ENCODE assay signal across 10 mouse cellular contexts in genomic region chr4:134612070-134612667, GRCm38 (mm10).
A peak's percentile ranks its signal among the peaks of the same experiment; 100 is the strongest.
DNase-seq lines count a peak whose midpoint lies in the region; ATAC-seq and TF ChIP-seq lines count a peak whose summit lies in the region.
"Had no signal": no experiment of that assay in that cellular context is flagged by ENCODE, and none has a peak within 500 bp of the region (broad histone marks: within the 10 kb centered on the region; RNA-seq: fewer than 3 reads in every experiment).

No protein-coding gene starts in this region.

- no peak overlapping the region for H3K4me3 ChIP-seq in gastrocnemius, adult 2 months
- H3K4me3 ChIP-seq in midbrain, postnatal 0 days (ENCODE audit: low read depth, low read length) = no peak overlapping the region
- no peak overlapping the region for H3K4me3 ChIP-seq in midbrain, embryonic 16.5 days (ENCODE audit: low read depth, low read length)
- H3K4me3 ChIP-seq in stomach, postnatal 0 days (ENCODE audit: low read depth, low read length) = no peak overlapping the region

- no peak overlapping the region for H3K4me2 ChIP-seq in midbrain, postnatal 0 days (ENCODE audit: low read depth, low read length, poor library complexity, severe bottlenecking)
- H3K4me2 ChIP-seq in midbrain, embryonic 16.5 days (ENCODE audit: low read length) = no peak overlapping the region
- no peak overlapping the region for H3K4me2 ChIP-seq in stomach, postnatal 0 days (replicated peaks; ENCODE audit: low read depth)

- TF ChIP-seq EP300 in stomach, postnatal 0 days (optimal IDR thresholded peaks at IDR 0.05) = no peak

- H3K4me1 ChIP-seq in midbrain, postnatal 0 days (ENCODE audit: insufficient read depth, low read length) = peaks cover 6% of the 10 kb centered on the region; the same call in 1 of the 2 replicates
- H3K4me1 ChIP-seq in midbrain, embryonic 16.5 days (ENCODE audit: control insufficient read depth, insufficient read depth, low read length) = peaks cover 6% of the 10 kb centered on the region
- no peaks in the 10 kb centered on the region for H3K4me1 ChIP-seq in stomach, postnatal 0 days (replicated peaks; ENCODE audit: control insufficient read depth, insufficient read depth)

- H3K27ac ChIP-seq in gastrocnemius, adult 2 months = peak overlapping the region; percentile 38
- no peak overlapping the region for H3K27ac ChIP-seq in midbrain, postnatal 0 days (ENCODE audit: low read depth, low read length)
- H3K27ac ChIP-seq in midbrain, embryonic 16.5 days (ENCODE audit: low read length) = no peak overlapping the region
- no peak overlapping the region for H3K27ac ChIP-seq in stomach, postnatal 0 days (replicated peaks)
- H3K27ac ChIP-seq: macrophage had no signal

- H3K9ac ChIP-seq in midbrain, postnatal 0 days (replicated peaks; ENCODE audit: low read length, poor library complexity, severe bottlenecking) = no peak overlapping the region
- no peak overlapping the region for H3K9ac ChIP-seq in midbrain, embryonic 16.5 days (ENCODE audit: low read depth, low read length)
- H3K9ac ChIP-seq in stomach, postnatal 0 days (ENCODE audit: low read length) = no peak overlapping the region

- H3K27me3 ChIP-seq in midbrain, postnatal 0 days (ENCODE audit: insufficient read depth, low read length) = no peaks in the 10 kb centered on the region
- H3K27me3 ChIP-seq in midbrain, embryonic 16.5 days (ENCODE audit: control insufficient read depth, insufficient read depth, low read depth, low read length) = no peaks in the 10 kb centered on the region
- H3K27me3 ChIP-seq in stomach, postnatal 0 days (ENCODE audit: control insufficient read depth, insufficient read depth, low read length) = no peaks in the 10 kb centered on the region

- intact Hi-C loops in gastrocnemius, adult 2 months (cut with DNase I) = no loop called here

- ATAC-seq in midbrain, postnatal 0 days (ENCODE audit: low FRiP score) = no peak
- no peak for ATAC-seq in midbrain, embryonic 16.5 days
- peak; percentile 39; the same call in 1 of the 2 replicates for ATAC-seq in stomach, postnatal 0 days (ENCODE audit: low FRiP score, low TSS enrichment)
- ATAC-seq: CD4-positive, CD25-positive, alpha-beta regulatory T cell, adult 4 months had no signal

- no peaks in the 10 kb centered on the region for H3K9me3 ChIP-seq in midbrain, postnatal 0 days (ENCODE audit: low read length)
- H3K9me3 ChIP-seq in midbrain, embryonic 16.5 days (replicated peaks; ENCODE audit: control insufficient read depth, low read length, poor library complexity, severe bottlenecking) = no peaks in the 10 kb centered on the region
- H3K9me3 ChIP-seq in stomach, postnatal 0 days (ENCODE audit: control insufficient read depth, low read length) = no peaks in the 10 kb centered on the region

- no peak; the same call in 1 of the 2 replicates for TF ChIP-seq CTCF in gastrocnemius, adult 2 months (IDR thresholded peaks at IDR 0.05)
- peak; percentile 28; the same call in 1 of the 2 replicates for TF ChIP-seq CTCF in midbrain, postnatal 0 days (IDR thresholded peaks at IDR 0.05)
- TF ChIP-seq CTCF in stomach, postnatal 0 days (IDR thresholded peaks at IDR 0.05; ENCODE audit: low read depth) = peak; percentile 33

- 62% methylated on average over 16 of the region's 16 CpGs for WGBS in midbrain, postnatal 0 days
- 67% methylated on average over 16 of the region's 16 CpGs for WGBS in midbrain, embryonic 16.5 days
- 45% methylated on average over 16 of the region's 16 CpGs for WGBS in stomach, postnatal 0 days

- DNase-seq in gastrocnemius, adult 2 months = peak; percentile 57
- DNase-seq in gastrocnemius, adult 18-20 months (ENCODE audit: low spot score) = no peak
- DNase-seq in midbrain, postnatal 0 days (ENCODE audit: low spot score) = no peak
- DNase-seq in heart, postnatal 4 days = peak; percentile 66
- DNase-seq in stomach, postnatal 0 days (ENCODE audit: low spot score) = no peak
- no peak for DNase-seq in urinary bladder, postnatal 4 days (ENCODE audit: low spot score in 2 of 2)
- no peak for DNase-seq in layer of hippocampus, postnatal 14 days (ENCODE audit: low spot score in 2 of 2)

- H3K36me3 ChIP-seq in midbrain, postnatal 0 days (ENCODE audit: insufficient read depth, low read length) = no peaks in the 10 kb centered on the region
- H3K36me3 ChIP-seq in midbrain, embryonic 16.5 days (ENCODE audit: control insufficient read depth, insufficient read depth, low read length) = no peaks in the 10 kb centered on the region
- no peaks in the 10 kb centered on the region for H3K36me3 ChIP-seq in stomach, postnatal 0 days (ENCODE audit: control insufficient read depth, insufficient read depth, low read length)

Comparison
In these comparisons a context has a peak if more than half of its experiments do, and no peak if none do; other contexts are left out.
1. DNase-seq: peak in gastrocnemius, adult 2 months (single experiment) and heart, postnatal 4 days (single experiment); none in gastrocnemius, adult 18-20 months (single experiment), midbrain, postnatal 0 days (single experiment), stomach, postnatal 0 days (single experiment), urinary bladder, postnatal 4 days (0 of 2) and layer of hippocampus, postnatal 14 days (0 of 2).